Mouse (Mus musculus): ENCODE results near the gene 1110032A03Rik. TPM values are rescaled to one million over a fixed set of nuclear protein-coding genes. Genes with fewer than 3 reads are reported as not detected.

1110032A03Rik gene
- polyA plus RNA-seq, 1 experiment from 2014 or later, result 56.0 TPM

GRCm38 (mm10) chr9:50763331-50763730 lies 12.0 kb downstream of the 1110032A03Rik start:
- WGBS, result 69% methylated on average over 1 of the region's 1 CpGs
- Histone ChIP-seq H3K4me3 (ENCODE audit: low read depth, low read length) (no peak overlapping the region), H3K4me1 (ENCODE audit: control insufficient read depth, insufficient read depth, low read length) (peaks cover 8% of the 10 kb centered on the region), H3K4me2 (ENCODE audit: low read length) (no peak overlapping the region), H3K27ac (ENCODE audit: low read length) (no peak overlapping the region), H3K9ac (ENCODE audit: low read depth, low read length) (no peak overlapping the region), H3K27me3 (ENCODE audit: control insufficient read depth, insufficient read depth, low read depth, low read length) (no peaks in the 10 kb centered on the region), H3K9me3 (replicated peaks; ENCODE audit: control insufficient read depth, low read length, poor library complexity, severe bottlenecking) (no peaks in the 10 kb centered on the region), H3K36me3 (ENCODE audit: control insufficient read depth, insufficient read depth, low read length) (no peaks in the 10 kb centered on the region)
- ATAC-seq, result no peak

GRCm38 (mm10) chr9:50761520-50762243 lies 13.6 kb downstream of the 1110032A03Rik start:
- ATAC-seq, result no peak
- no peaks in the 10 kb centered on the region for H3K36me3 ChIP-seq (ENCODE audit: control insufficient read depth, insufficient read depth, low read length)
- peaks cover 2% of the 10 kb centered on the region; the same call in 1 of the 2 replicates for H3K4me1 ChIP-seq (ENCODE audit: control insufficient read depth, insufficient read depth, low read length)
- 68% methylated on average over 6 of the region's 6 CpGs for WGBS
- H3K9ac ChIP-seq (ENCODE audit: low read depth, low read length), result no peak overlapping the region
- no peaks in the 10 kb centered on the region for H3K27me3 ChIP-seq (ENCODE audit: control insufficient read depth, insufficient read depth, low read depth, low read length)
- no peaks in the 10 kb centered on the region for H3K9me3 ChIP-seq (replicated peaks; ENCODE audit: control insufficient read depth, low read length, poor library complexity, severe bottlenecking)
- H3K4me2 ChIP-seq (ENCODE audit: low read length), result no peak overlapping the region
- H3K27ac ChIP-seq (ENCODE audit: low read length), result no peak overlapping the region
- no peak overlapping the region for H3K4me3 ChIP-seq (ENCODE audit: low read depth, low read length)

GRCm38 (mm10) chr9:50756711-50757110 lies 18.6 kb downstream of the 1110032A03Rik start:
- H3K27me3 ChIP-seq (ENCODE audit: control insufficient read depth, insufficient read depth, low read depth, low read length), result no peaks in the 10 kb centered on the region
- no peaks in the 10 kb centered on the region for H3K36me3 ChIP-seq (ENCODE audit: control insufficient read depth, insufficient read depth, low read length)
- no peak overlapping the region for H3K27ac ChIP-seq (ENCODE audit: low read length)
- 56% methylated on average over 5 of the region's 5 CpGs for WGBS
- no peak overlapping the region for H3K4me2 ChIP-seq (ENCODE audit: low read length)
- no peak for ATAC-seq
- H3K4me3 ChIP-seq (ENCODE audit: low read depth, low read length), result no peak overlapping the region
- H3K9ac ChIP-seq (ENCODE audit: low read depth, low read length), result no peak overlapping the region
- H3K9me3 ChIP-seq (replicated peaks; ENCODE audit: control insufficient read depth, low read length, poor library complexity, severe bottlenecking), result no peaks in the 10 kb centered on the region
- H3K4me1 ChIP-seq (ENCODE audit: control insufficient read depth, insufficient read depth, low read length), result no peaks in the 10 kb centered on the region

GRCm38 (mm10) chr9:50753947-50754346 lies 21.4 kb downstream of the 1110032A03Rik start:
- Histone ChIP-seq H3K4me3 (ENCODE audit: low read depth, low read length) (no peak overlapping the region), H3K4me2 (ENCODE audit: low read length) (no peak overlapping the region)
- 74% methylated on average over 7 of the region's 7 CpGs for WGBS

GRCm38 (mm10) chr9:50752784-50753615 lies 22.3 kb downstream of the 1110032A03Rik start:
- no peaks in the 10 kb centered on the region for H3K9me3 ChIP-seq (replicated peaks; ENCODE audit: control insufficient read depth, low read length, poor library complexity, severe bottlenecking)
- no peaks in the 10 kb centered on the region for H3K4me1 ChIP-seq (ENCODE audit: control insufficient read depth, insufficient read depth, low read length)
- no peak overlapping the region for H3K9ac ChIP-seq (ENCODE audit: low read depth, low read length)
- no peak overlapping the region for H3K4me2 ChIP-seq (ENCODE audit: low read length)
- H3K4me3 ChIP-seq (ENCODE audit: low read depth, low read length), result no peak overlapping the region
- no peaks in the 10 kb centered on the region for H3K36me3 ChIP-seq (ENCODE audit: control insufficient read depth, insufficient read depth, low read length)
- ATAC-seq, result no peak
- 73% methylated on average over 17 of the region's 17 CpGs for WGBS
- no peak overlapping the region for H3K27ac ChIP-seq (ENCODE audit: low read length)
- H3K27me3 ChIP-seq (ENCODE audit: control insufficient read depth, insufficient read depth, low read depth, low read length), result no peaks in the 10 kb centered on the region

More at GRCm38 (mm10) chr9:50753947-50754346, 21.4 kb downstream of the 1110032A03Rik start:
- Histone ChIP-seq H3K36me3 (ENCODE audit: control insufficient read depth, insufficient read depth, low read length) (no peaks in the 10 kb centered on the region), H3K27me3 (ENCODE audit: control insufficient read depth, insufficient read depth, low read depth, low read length) (no peaks in the 10 kb centered on the region), H3K27ac (ENCODE audit: low read length) (no peak overlapping the region), H3K9ac (ENCODE audit: low read depth, low read length) (no peak overlapping the region), H3K9me3 (replicated peaks; ENCODE audit: control insufficient read depth, low read length, poor library complexity, severe bottlenecking) (no peaks in the 10 kb centered on the region), H3K4me1 (ENCODE audit: control insufficient read depth, insufficient read depth, low read length) (no peaks in the 10 kb centered on the region)
- ATAC-seq, result no peak

- no peak for ATAC-seq
- H3K9ac ChIP-seq (ENCODE audit: low read depth, low read length), result no peak within 1 kb of the TSS
- H3K27ac ChIP-seq (ENCODE audit: low read length), result no peak within 1 kb of the TSS
Observed at GRCm38 (mm10) chr9:50752054-50752602, 23.2 kb downstream of the 1110032A03Rik start, which contains the start of gene Hspb2. Gene Hspb2, minus strand, starts transcription at chr9:50752354.

GRCm38 (mm10) chr9:50751323-50751722 lies 24.0 kb downstream of the 1110032A03Rik start, which contains the start of gene Cryab:
Gene Cryab, plus strand, starts transcription at chr9:50751325.
- no peaks in the 10 kb centered on the region for H3K36me3 ChIP-seq (ENCODE audit: control insufficient read depth, insufficient read depth, low read length)
- peaks cover 2% of the 10 kb centered on the region; the same call in 1 of the 2 replicates for H3K4me1 ChIP-seq (ENCODE audit: control insufficient read depth, insufficient read depth, low read length)
- H3K9ac ChIP-seq (ENCODE audit: low read depth, low read length), result no peak within 1 kb of the TSS
- 75% methylated on average over 22 of the region's 22 CpGs for WGBS
- no peak for ATAC-seq
- H3K4me3 ChIP-seq (ENCODE audit: low read depth, low read length), result no peak within 1 kb of the TSS
- H3K27me3 ChIP-seq (ENCODE audit: control insufficient read depth, insufficient read depth, low read depth, low read length), result peaks cover 5% of the 10 kb centered on the region
- no peak within 1 kb of the TSS for H3K27ac ChIP-seq (ENCODE audit: low read length)
- no peak within 1 kb of the TSS for H3K4me2 ChIP-seq (ENCODE audit: low read length)
- no peaks in the 10 kb centered on the region for H3K9me3 ChIP-seq (replicated peaks; ENCODE audit: control insufficient read depth, low read length, poor library complexity, severe bottlenecking)

More at GRCm38 (mm10) chr9:50752054-50752602, 23.2 kb downstream of the 1110032A03Rik start, which contains the start of gene Hspb2:
- WGBS, result 66% methylated on average over 14 of the region's 14 CpGs
- H3K9me3 ChIP-seq (replicated peaks; ENCODE audit: control insufficient read depth, low read length, poor library complexity, severe bottlenecking), result no peaks in the 10 kb centered on the region
- no peaks in the 10 kb centered on the region for H3K36me3 ChIP-seq (ENCODE audit: control insufficient read depth, insufficient read depth, low read length)
- no peak within 1 kb of the TSS for H3K4me3 ChIP-seq (ENCODE audit: low read depth, low read length)
- no peaks in the 10 kb centered on the region for H3K4me1 ChIP-seq (ENCODE audit: control insufficient read depth, insufficient read depth, low read length)
- no peak within 1 kb of the TSS for H3K4me2 ChIP-seq (ENCODE audit: low read length)
- H3K27me3 ChIP-seq (ENCODE audit: control insufficient read depth, insufficient read depth, low read depth, low read length), result peaks cover 3% of the 10 kb centered on the region

- Histone ChIP-seq H3K4me2 (ENCODE audit: low read length) (no peak overlapping the region), H3K36me3 (ENCODE audit: control insufficient read depth, insufficient read depth, low read length) (no peaks in the 10 kb centered on the region), H3K27ac (ENCODE audit: low read length) (no peak overlapping the region), H3K9me3 (replicated peaks; ENCODE audit: control insufficient read depth, low read length, poor library complexity, severe bottlenecking) (no peaks in the 10 kb centered on the region), H3K4me1 (ENCODE audit: control insufficient read depth, insufficient read depth, low read length) (peaks cover 2% of the 10 kb centered on the region; the same call in 1 of the 2 replicates), H3K27me3 (ENCODE audit: control insufficient read depth, insufficient read depth, low read depth, low read length) (peaks cover 5% of the 10 kb centered on the region), H3K9ac (ENCODE audit: low read depth, low read length) (no peak overlapping the region), H3K4me3 (ENCODE audit: low read depth, low read length) (no peak overlapping the region)
- WGBS, result 66% methylated on average over 6 of the region's 6 CpGs
- ATAC-seq, result no peak
Observed at GRCm38 (mm10) chr9:50750706-50751105, 24.6 kb downstream of the 1110032A03Rik start.

Data from midbrain, embryonic 16.5 days (tissue).